Mouse (Mus musculus): ENCODE measurements around the gene Apela. TPM values are rescaled to one million over a fixed set of nuclear protein-coding genes. Genes with fewer than 3 reads are reported as not detected.

Gene Apela
- polyA plus RNA-seq, 1 experiment from 2014 or later = 0.24 TPM

DNA sequence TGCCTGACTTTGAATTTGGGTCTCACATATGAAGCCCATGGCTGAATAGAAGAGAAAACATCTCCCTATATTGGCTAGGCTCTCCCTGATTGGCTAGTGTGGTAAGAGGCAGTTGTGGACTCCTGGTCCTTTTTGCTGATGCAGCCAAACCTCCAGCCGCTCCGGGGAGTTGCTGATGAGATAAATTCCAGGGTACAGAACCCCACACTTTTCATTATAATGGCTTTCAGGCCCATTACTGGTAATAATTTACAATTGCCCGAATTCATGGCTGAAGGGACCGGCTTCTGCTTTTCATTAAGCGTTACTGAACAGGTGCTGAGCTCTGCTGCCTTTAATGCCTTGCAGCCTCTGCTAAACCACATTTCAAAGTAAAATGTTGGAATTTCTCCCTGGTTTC is 16.8 kb upstream of the Apela start:
- Histone ChIP-seq H3K27me3 (no peaks in the 10 kb centered on the region), H3K9ac (no peak overlapping the region), H3K4me3 (replicated peaks) (no peak overlapping the region), H3K4me2 (no peak overlapping the region), H3K9me3 (replicated peaks) (no peaks in the 10 kb centered on the region), H3K36me3 (replicated peaks) (no peaks in the 10 kb centered on the region), H3K27ac (replicated peaks) (no peak overlapping the region), H3K4me1 (replicated peaks) (no peaks in the 10 kb centered on the region)
- ATAC-seq (ENCODE audit: insufficient read depth) = no peak
- 63% methylated on average over 5 of the region's 5 CpGs for WGBS (ENCODE audit: insufficient replicate concordance)

- Histone ChIP-seq H3K9ac (no peak overlapping the region), H3K9me3 (replicated peaks) (no peaks in the 10 kb centered on the region), H3K36me3 (replicated peaks) (no peaks in the 10 kb centered on the region), H3K27ac (replicated peaks) (no peak overlapping the region), H3K4me2 (no peak overlapping the region), H3K27me3 (no peaks in the 10 kb centered on the region), H3K4me3 (replicated peaks) (no peak overlapping the region), H3K4me1 (replicated peaks) (no peaks in the 10 kb centered on the region)
- 64% methylated on average over 3 of the region's 3 CpGs for WGBS (ENCODE audit: insufficient replicate concordance)
- no peak for ATAC-seq (ENCODE audit: insufficient read depth)
Observed at GRCm38 (mm10) chr8:65053554-65053953, 16.4 kb upstream of the Apela start.

DNA sequence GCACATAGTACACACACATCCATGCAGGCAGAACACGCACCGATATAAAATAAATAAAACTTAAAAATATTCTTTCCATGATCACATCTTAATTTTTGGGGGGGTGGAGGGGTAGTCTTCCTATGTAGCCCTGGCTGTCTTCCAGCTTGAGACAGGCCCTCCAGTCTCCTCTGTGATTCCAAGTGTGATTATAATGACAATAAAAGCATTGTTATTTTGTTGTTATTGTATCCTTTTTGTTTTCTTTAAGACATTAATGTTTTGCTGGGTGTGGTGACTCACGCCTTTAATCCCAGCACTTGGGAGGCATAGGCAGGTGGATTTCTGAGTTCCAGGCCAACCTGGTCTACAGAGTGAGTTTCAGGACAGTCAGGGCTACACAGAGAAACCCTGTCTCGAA is 10.7 kb upstream of the Apela start:
- Histone ChIP-seq H3K27me3 (no peaks in the 10 kb centered on the region), H3K9me3 (replicated peaks) (no peaks in the 10 kb centered on the region), H3K36me3 (replicated peaks) (no peaks in the 10 kb centered on the region), H3K4me2 (no peak overlapping the region), H3K4me3 (replicated peaks) (no peak overlapping the region), H3K4me1 (replicated peaks) (no peaks in the 10 kb centered on the region), H3K9ac (no peak overlapping the region), H3K27ac (replicated peaks) (no peak overlapping the region)
- no peak for ATAC-seq (ENCODE audit: insufficient read depth)
- 64% methylated on average over 4 of the region's 4 CpGs for WGBS (ENCODE audit: insufficient replicate concordance)

DNA sequence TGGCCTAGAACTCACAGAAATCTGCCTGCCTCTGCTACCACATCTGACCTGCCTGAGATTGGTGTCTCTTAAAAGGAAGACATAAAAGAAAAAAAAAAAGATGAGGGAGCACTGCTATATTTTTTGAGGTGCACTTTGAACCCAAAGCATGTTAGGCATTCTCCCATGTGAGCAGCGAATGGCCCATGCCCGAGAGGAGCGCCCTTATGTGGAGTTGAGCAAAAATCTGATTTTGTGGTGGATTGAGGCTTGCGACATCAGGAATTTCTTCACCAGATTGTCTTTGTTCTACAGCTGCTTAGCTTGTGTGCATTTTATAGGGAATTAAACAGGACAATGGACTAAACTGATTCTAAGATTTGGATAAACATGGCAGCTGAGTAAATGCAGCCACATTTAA is 10.1 kb upstream of the Apela start:
- Histone ChIP-seq H3K9ac (no peak overlapping the region), H3K4me1 (replicated peaks) (no peaks in the 10 kb centered on the region), H3K4me3 (replicated peaks) (no peak overlapping the region), H3K36me3 (replicated peaks) (no peaks in the 10 kb centered on the region), H3K27ac (replicated peaks) (no peak overlapping the region), H3K27me3 (no peaks in the 10 kb centered on the region), H3K9me3 (replicated peaks) (no peaks in the 10 kb centered on the region), H3K4me2 (no peak overlapping the region)
- ATAC-seq (ENCODE audit: insufficient read depth) = no peak
- WGBS (ENCODE audit: insufficient replicate concordance) = 74% methylated on average over 4 of the region's 4 CpGs

- Histone ChIP-seq H3K9me3 (replicated peaks) (no peaks in the 10 kb centered on the region), H3K36me3 (replicated peaks) (no peaks in the 10 kb centered on the region), H3K4me3 (replicated peaks) (no peak overlapping the region), H3K27me3 (no peaks in the 10 kb centered on the region), H3K4me2 (0 out of 2 replicates have a peak overlapping the region, but pooled peaks have one; percentile 28), H3K9ac (no peak overlapping the region), H3K4me1 (replicated peaks) (no peaks in the 10 kb centered on the region), H3K27ac (replicated peaks) (no peak overlapping the region)
- 35% methylated on average over 5 of the region's 5 CpGs for WGBS (ENCODE audit: insufficient replicate concordance)
- ATAC-seq (ENCODE audit: insufficient read depth) = peak; percentile 63; the same call in 1 of the 2 replicates
Observed at GRCm38 (mm10) chr8:65046565-65046964, 9.4 kb upstream of the Apela start.

GRCm38 (mm10) chr8:65034136-65034535 is 3.0 kb downstream of the Apela start:
- no peak overlapping the region for H3K4me3 ChIP-seq (replicated peaks)
- no peak overlapping the region for H3K4me2 ChIP-seq
- 28% methylated on average over 2 of the region's 2 CpGs for WGBS (ENCODE audit: insufficient replicate concordance)
- H3K9ac ChIP-seq = no peak overlapping the region
- no peaks in the 10 kb centered on the region for H3K36me3 ChIP-seq (replicated peaks)
- H3K27ac ChIP-seq (replicated peaks) = no peak overlapping the region
- H3K4me1 ChIP-seq (replicated peaks) = no peaks in the 10 kb centered on the region
- no peak for ATAC-seq (ENCODE audit: insufficient read depth)
- peaks cover 6% of the 10 kb centered on the region; the same call in 1 of the 2 replicates for H3K27me3 ChIP-seq
- no peaks in the 10 kb centered on the region for H3K9me3 ChIP-seq (replicated peaks)

GRCm38 (mm10) chr8:65033056-65033455 is 4.1 kb downstream of the Apela start:
- Histone ChIP-seq H3K4me1 (replicated peaks) (no peaks in the 10 kb centered on the region), H3K9ac (no peak overlapping the region), H3K9me3 (replicated peaks) (no peaks in the 10 kb centered on the region), H3K36me3 (replicated peaks) (no peaks in the 10 kb centered on the region), H3K27me3 (peaks cover 6% of the 10 kb centered on the region; the same call in 1 of the 2 replicates), H3K27ac (replicated peaks) (no peak overlapping the region), H3K4me3 (replicated peaks) (no peak overlapping the region), H3K4me2 (no peak overlapping the region)
- no peak for ATAC-seq (ENCODE audit: insufficient read depth)
- WGBS (ENCODE audit: insufficient replicate concordance) = 72% methylated on average over 13 of the region's 13 CpGs

- Histone ChIP-seq H3K4me3 (replicated peaks) (no peak overlapping the region), H3K27me3 (peaks cover 2% of the 10 kb centered on the region; the same call in 1 of the 2 replicates), H3K9me3 (replicated peaks) (no peaks in the 10 kb centered on the region), H3K36me3 (replicated peaks) (no peaks in the 10 kb centered on the region), H3K4me1 (replicated peaks) (no peaks in the 10 kb centered on the region), H3K27ac (replicated peaks) (no peak overlapping the region), H3K4me2 (no peak overlapping the region), H3K9ac (no peak overlapping the region)
- WGBS (ENCODE audit: insufficient replicate concordance) = 56% methylated on average over 1 of the region's 1 CpGs
- no peak for ATAC-seq (ENCODE audit: insufficient read depth)
Observed at GRCm38 (mm10) chr8:65032107-65032506, 5.0 kb downstream of the Apela start.

- no peaks in the 10 kb centered on the region for H3K9me3 ChIP-seq (replicated peaks)
- H3K27ac ChIP-seq (replicated peaks) = no peak overlapping the region
- ATAC-seq (ENCODE audit: insufficient read depth) = no peak
- no peak overlapping the region for H3K9ac ChIP-seq
- H3K4me2 ChIP-seq = no peak overlapping the region
- WGBS (ENCODE audit: insufficient replicate concordance) = 58% methylated on average over 4 of the region's 4 CpGs
- H3K4me1 ChIP-seq (replicated peaks) = no peaks in the 10 kb centered on the region
- no peaks in the 10 kb centered on the region for H3K27me3 ChIP-seq
- H3K36me3 ChIP-seq (replicated peaks) = no peaks in the 10 kb centered on the region
- H3K4me3 ChIP-seq (replicated peaks) = no peak overlapping the region
Observed at GRCm38 (mm10) chr8:65030735-65031485, 6.2 kb downstream of the Apela start.

DNA sequence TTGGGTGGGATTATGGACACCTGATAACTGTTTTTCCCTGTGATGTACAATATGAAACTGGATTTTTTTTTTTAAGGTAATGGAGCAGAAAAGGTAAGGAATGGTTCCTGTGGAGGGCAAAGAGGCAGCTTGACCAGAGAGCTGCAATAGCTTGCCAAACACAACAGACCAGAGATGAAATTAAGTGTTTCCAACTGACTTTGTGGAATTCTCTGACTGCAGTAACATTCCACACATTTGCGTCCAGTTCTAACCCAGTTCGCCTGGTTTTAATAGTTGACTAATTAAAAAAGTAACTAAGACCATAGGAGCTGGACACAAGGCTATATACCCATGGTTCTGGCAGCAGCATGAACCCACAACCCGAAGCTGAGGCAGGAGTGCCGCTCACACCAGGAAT is 7.4 kb downstream of the Apela start:
- Histone ChIP-seq H3K4me2 (no peak overlapping the region), H3K27ac (replicated peaks) (no peak overlapping the region), H3K4me1 (replicated peaks) (no peaks in the 10 kb centered on the region), H3K4me3 (replicated peaks) (no peak overlapping the region), H3K9ac (no peak overlapping the region), H3K36me3 (replicated peaks) (no peaks in the 10 kb centered on the region), H3K27me3 (no peaks in the 10 kb centered on the region), H3K9me3 (replicated peaks) (no peaks in the 10 kb centered on the region)
- WGBS (ENCODE audit: insufficient replicate concordance) = 70% methylated on average over 4 of the region's 4 CpGs
- no peak for ATAC-seq (ENCODE audit: insufficient read depth)

- H3K4me3 ChIP-seq (replicated peaks) = no peak overlapping the region
- ATAC-seq (ENCODE audit: insufficient read depth) = no peak
- no peaks in the 10 kb centered on the region for H3K4me1 ChIP-seq (replicated peaks)
- no peak overlapping the region for H3K27ac ChIP-seq (replicated peaks)
- no peak overlapping the region for H3K9ac ChIP-seq
- no peak overlapping the region for H3K4me2 ChIP-seq
- WGBS (ENCODE audit: insufficient replicate concordance) = 67% methylated on average over 12 of the region's 12 CpGs
- H3K36me3 ChIP-seq (replicated peaks) = no peaks in the 10 kb centered on the region
- no peaks in the 10 kb centered on the region for H3K27me3 ChIP-seq
- no peaks in the 10 kb centered on the region for H3K9me3 ChIP-seq (replicated peaks)
Observed at GRCm38 (mm10) chr8:65028959-65029686, 8.0 kb downstream of the Apela start.

Measured in liver, embryonic 15.5 days (tissue).